Mouse (Mus musculus) mesoderm, embryonic 11.5 days (tissue): ENCODE measurements at regions not wholly inside any gene's neighbourhood (a gene's known extent, or its start where the extent isn't known, plus 50 kb on each side); places are given as distances from the start of the nearest gene placed in this dataset.
"Not testable (repeated sequence)": the region's sequence is repeated elsewhere in the genome, so short reads cannot be mapped to it uniquely, and the experiment has no call there.

Source experiments
- DNase-seq: peaks from one replicate; pipeline ENCODE4 v3.0.0-alpha.2; 2012; ENCODE audit warnings: low read depth, low spot score

GRCm38 (mm10) chr2:92664939-92665338 is 65.4 kb downstream of the Chst1 start:
- no peak for DNase-seq

- no peak for DNase-seq
Observed at GRCm38 (mm10) chr2:92667192-92667591, 67.7 kb downstream of the Chst1 start.

GRCm38 (mm10) chr2:92667756-92668155 is 68.2 kb downstream of the Chst1 start:
- peak; percentile 42 for DNase-seq

GRCm38 (mm10) chr2:92669431-92670081 is 70.0 kb downstream of the Chst1 start:
- DNase-seq = not testable (repeated sequence)

- peak; percentile 87 for DNase-seq
Observed at GRCm38 (mm10) chr2:92671586-92671985, 72.1 kb downstream of the Chst1 start.

- no peak for DNase-seq
Observed at GRCm38 (mm10) chr2:92672106-92672505, 72.6 kb downstream of the Chst1 start.

GRCm38 (mm10) chr2:92673064-92673813 is 73.7 kb downstream of the Chst1 start:
- DNase-seq = no peak

GRCm38 (mm10) chr2:92673931-92674330 is 74.4 kb downstream of the Chst1 start:
- DNase-seq = no peak

- DNase-seq = no peak
Observed at GRCm38 (mm10) chr2:92675247-92675646, 75.7 kb downstream of the Chst1 start.

GRCm38 (mm10) chr2:92678276-92678930 is 78.9 kb downstream of the Chst1 start:
- DNase-seq = no peak

GRCm38 (mm10) chr2:92678999-92679704 is 79.6 kb downstream of the Chst1 start:
- no peak for DNase-seq

- DNase-seq = no peak
Observed at GRCm38 (mm10) chr2:92682256-92682655, 82.7 kb downstream of the Chst1 start.

GRCm38 (mm10) chr2:92687702-92688101 is 88.2 kb downstream of the Chst1 start:
- DNase-seq = no peak

- DNase-seq = no peak
Observed at GRCm38 (mm10) chr2:92689203-92689602, 89.7 kb downstream of the Chst1 start.

- no peak for DNase-seq
Observed at GRCm38 (mm10) chr2:92690304-92690703, 90.8 kb downstream of the Chst1 start.

- no peak for DNase-seq
Observed at GRCm38 (mm10) chr2:92691438-92691837, 91.9 kb downstream of the Chst1 start.

- DNase-seq = no peak
Observed at GRCm38 (mm10) chr2:92692623-92693022, 93.1 kb downstream of the Chst1 start.

- DNase-seq = no peak
Observed at GRCm38 (mm10) chr2:92693024-92693423, 93.5 kb downstream of the Chst1 start.

- no peak for DNase-seq
Observed at GRCm38 (mm10) chr2:92694797-92695196, 95.3 kb downstream of the Chst1 start.

- DNase-seq = no peak
Observed at GRCm38 (mm10) chr2:92695869-92696268, 96.4 kb downstream of the Chst1 start.

GRCm38 (mm10) chr2:92697721-92698120 is 98.2 kb downstream of the Chst1 start:
- no peak for DNase-seq

GRCm38 (mm10) chr2:92699360-92699759 is 99.9 kb downstream of the Chst1 start:
- no peak for DNase-seq
